Mouse (Mus musculus) erythroblast, embryonic 14.5 days (primary cell): Measurements from ENCODE around the gene BC049352.

Experiments
- GATA1 ChIP-seq: IDR thresholded peaks from 2 replicates; pipeline ENCODE4 v1.6.1; 2012; ENCODE audit warnings: low read length, inconsistent platforms, mixed read lengths
- TAL1 ChIP-seq: IDR thresholded peaks from 3 replicates; pipeline ENCODE4 v1.6.1; 2012; ENCODE audit warnings: low read length, inconsistent platforms, mixed read lengths

DNA sequence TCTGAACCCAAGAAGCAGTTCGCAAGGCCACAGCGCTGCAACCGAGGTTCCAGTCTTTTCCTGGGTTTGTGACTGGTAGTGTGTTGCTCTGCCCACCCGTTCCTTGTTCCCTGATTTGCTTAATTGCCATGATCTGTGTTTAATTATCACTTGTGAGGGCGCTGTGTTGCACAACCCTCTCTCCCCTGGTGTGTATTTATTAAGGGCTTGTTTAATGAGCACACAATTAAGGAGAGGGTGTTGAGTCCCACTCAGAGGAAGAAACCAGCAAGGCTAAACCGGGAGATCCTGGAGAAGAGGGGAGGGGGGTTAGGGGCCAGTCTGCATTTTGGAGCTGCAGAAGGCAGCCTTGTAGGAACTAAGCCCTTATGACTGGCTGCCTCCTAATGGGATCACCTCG lies 40.9 kb upstream of the BC049352 start:
- no peak for TF ChIP-seq GATA1
- TF ChIP-seq TAL1: no peak
